Mouse (Mus musculus) liver, adult 2 months (tissue): ENCODE measurements around the gene Mgme1. TPM values are rescaled to one million over a fixed set of nuclear protein-coding genes. Genes with fewer than 3 reads are reported as not detected.
A peak's percentile ranks its signal among the peaks of the same experiment; 100 is the strongest.

Source experiments
- DNase-seq: peaks from one replicate; pipeline ENCODE4 v3.0.0-alpha.2; 2011; ENCODE audit warnings: low read depth, low spot score; ENCODE audit errors: extremely low read depth
- H3K27ac ChIP-seq: fragments of 200-500 bp; replicated peaks from 2 replicates; pipeline ENCODE4 v1.5.1; 2012; ENCODE audit warnings: low read depth, mild to moderate bottlenecking, control low read depth, inconsistent platforms, low read length; ENCODE audit not compliant: insufficient read depth
- H3K27me3 ChIP-seq: fragments of 200-500 bp; 2 replicates; pipeline ENCODE4 v1.6.1; 2012; ENCODE audit warnings: mild to moderate bottlenecking, moderate library complexity, low read length, inconsistent platforms; ENCODE audit not compliant: control insufficient read depth, insufficient read depth
- H3K36me3 ChIP-seq: fragments of 200-500 bp; 2 replicates; pipeline ENCODE4 v1.6.1; 2012; ENCODE audit warnings: low read length, inconsistent platforms; ENCODE audit not compliant: control insufficient read depth, insufficient read depth
- H3K4me1 ChIP-seq: fragments of 200-500 bp; 2 replicates; pipeline ENCODE4 v1.6.1; 2011; ENCODE audit warnings: low read length; ENCODE audit not compliant: control insufficient read depth, insufficient read depth
- H3K4me3 ChIP-seq: fragments of 200-500 bp; 2 replicates; pipeline ENCODE4 v1.5.1; 2011; ENCODE audit warnings: low read depth, mild to moderate bottlenecking, control low read depth, low read length, moderate library complexity; ENCODE audit not compliant: insufficient read depth
- H3K79me2 ChIP-seq: fragments of 200-500 bp; 2 replicates; pipeline ENCODE4 v1.6.1; 2012; ENCODE audit warnings: inconsistent platforms, mild to moderate bottlenecking, low read length, moderate library complexity; ENCODE audit not compliant: control insufficient read depth, insufficient read depth
- H3K9ac ChIP-seq: fragments of 200-500 bp; 2 replicates; pipeline ENCODE4 v1.6.1; 2012; ENCODE audit warnings: low read depth, mild to moderate bottlenecking, control low read depth, inconsistent platforms, low read length
- CTCF ChIP-seq: fragments of 200-500 bp; IDR thresholded peaks from 2 replicates; pipeline ENCODE4 v1.5.1; 2011; ENCODE audit warnings: low read depth, low read length, control low read depth
- POLR2A ChIP-seq: fragments of 200-500 bp; IDR thresholded peaks from 2 replicates; pipeline ENCODE4 v1.6.1; 2011; ENCODE audit warnings: low read length, control low read depth; ENCODE audit not compliant: insufficient read depth; ENCODE audit errors: extremely low read depth
- WGBS: fragments of 180-500 bp; shearing (Covaris S2); methylation state at CpG from one replicate; pipeline ENCODE4 v1.1.7; 2018; 5-methylcytosine and 5-hydroxymethylcytosine counted together
- polyA plus RNA-seq: library from polyadenylated mRNA; depleted of rRNA; stranded (reverse); fragments of >200 nt; gene quantifications from 2 replicates; pipeline ENCODE4 v1.2.3, GENCODE M21; 2012
- total RNA-seq: library from RNA; depleted of rRNA; stranded (reverse); fragments of >200 nt; gene quantifications from 2 replicates; pipeline ENCODE4 v1.2.3, GENCODE M21; 2014

Gene Mgme1
- total and polyA plus RNA-seq, 2 experiments = 3.0 to 7.2 TPM

DNA sequence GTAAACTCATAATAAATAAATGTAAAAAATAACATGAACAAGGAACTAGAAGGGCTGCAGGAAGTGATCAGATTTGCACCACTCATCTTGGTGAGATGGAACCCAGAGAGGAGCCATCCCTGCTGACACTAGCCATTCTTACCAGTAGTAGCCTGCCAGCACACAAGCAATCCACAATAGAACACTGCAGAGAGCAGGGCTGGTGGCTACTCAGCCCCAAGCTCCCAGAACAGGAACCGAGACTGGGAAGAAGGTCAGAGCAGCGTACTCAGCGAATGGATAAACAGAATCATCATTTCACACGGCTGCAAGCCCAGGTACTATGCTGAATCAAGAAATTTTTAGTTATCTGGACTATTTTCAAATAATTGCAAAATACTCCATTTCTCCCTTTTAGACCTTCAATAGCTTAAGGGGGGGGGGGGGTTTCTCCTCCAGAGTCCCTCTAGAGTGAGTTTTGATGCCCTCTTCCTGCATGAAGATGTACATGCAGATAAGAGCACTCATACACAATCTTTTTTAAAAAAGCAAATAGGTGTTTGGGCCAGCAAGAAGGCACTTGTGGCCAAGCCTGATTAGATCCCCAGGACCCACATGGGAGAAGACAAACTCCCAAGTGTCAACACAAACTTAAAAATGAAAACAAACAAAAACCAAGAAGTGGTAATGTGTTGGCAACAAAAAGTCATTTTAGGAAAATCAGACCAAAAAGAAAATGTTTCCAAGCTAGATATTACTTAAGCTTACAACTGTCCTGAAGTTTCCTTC, 4.4 kb upstream of the Mgme1 start:
- Histone ChIP-seq H3K4me3 (no peak overlapping the region), H3K36me3 (peaks cover 4% of the 10 kb centered on the region; the same call in 1 of the 2 replicates), H3K9ac (no peak overlapping the region), H3K27ac (0 out of 2 replicates have a peak overlapping the region, but pooled peaks have one; percentile 1), H3K4me1 (peaks cover 23% of the 10 kb centered on the region), H3K27me3 (no peaks in the 10 kb centered on the region), H3K79me2 (peaks cover 24% of the 10 kb centered on the region; the same call in 1 of the 2 replicates)
- peak; percentile 51 for DNase-seq
- WGBS = 5% methylated on average over 4 of the region's 4 CpGs
- TF ChIP-seq POLR2A = no peak
- no peak for TF ChIP-seq CTCF

- no peak for DNase-seq
- Histone ChIP-seq H3K4me3 (no peak overlapping the region), H3K36me3 (peaks cover 3% of the 10 kb centered on the region; the same call in 1 of the 2 replicates), H3K9ac (no peak overlapping the region), H3K79me2 (peaks cover 14% of the 10 kb centered on the region; the same call in 1 of the 2 replicates), H3K27ac (0 out of 2 replicates have a peak overlapping the region, but pooled peaks have one; percentile 24), H3K4me1 (peaks cover 18% of the 10 kb centered on the region), H3K27me3 (no peaks in the 10 kb centered on the region)
- TF ChIP-seq CTCF = no peak
- no peak for TF ChIP-seq POLR2A
- WGBS = 55% methylated on average over 5 of the region's 5 CpGs
These were observed 3.3 kb upstream of the Mgme1 start for GRCm38 (mm10) chr2:144267004-144267730.

GRCm38 (mm10) chr2:144267731-144268015, 2.8 kb upstream of the Mgme1 start:
- WGBS = 22% methylated on average over 1 of the region's 1 CpGs
- peaks cover 17% of the 10 kb centered on the region for H3K4me1 ChIP-seq
- no peak overlapping the region for H3K9ac ChIP-seq
- DNase-seq = peak; percentile 43
- H3K27ac ChIP-seq = no peak overlapping the region
- H3K27me3 ChIP-seq = no peaks in the 10 kb centered on the region
- TF ChIP-seq CTCF = no peak
- no peak for TF ChIP-seq POLR2A
- H3K4me3 ChIP-seq = no peak overlapping the region
- peaks cover 12% of the 10 kb centered on the region; the same call in 1 of the 2 replicates for H3K79me2 ChIP-seq
- peaks cover 3% of the 10 kb centered on the region; the same call in 1 of the 2 replicates for H3K36me3 ChIP-seq

DNA sequence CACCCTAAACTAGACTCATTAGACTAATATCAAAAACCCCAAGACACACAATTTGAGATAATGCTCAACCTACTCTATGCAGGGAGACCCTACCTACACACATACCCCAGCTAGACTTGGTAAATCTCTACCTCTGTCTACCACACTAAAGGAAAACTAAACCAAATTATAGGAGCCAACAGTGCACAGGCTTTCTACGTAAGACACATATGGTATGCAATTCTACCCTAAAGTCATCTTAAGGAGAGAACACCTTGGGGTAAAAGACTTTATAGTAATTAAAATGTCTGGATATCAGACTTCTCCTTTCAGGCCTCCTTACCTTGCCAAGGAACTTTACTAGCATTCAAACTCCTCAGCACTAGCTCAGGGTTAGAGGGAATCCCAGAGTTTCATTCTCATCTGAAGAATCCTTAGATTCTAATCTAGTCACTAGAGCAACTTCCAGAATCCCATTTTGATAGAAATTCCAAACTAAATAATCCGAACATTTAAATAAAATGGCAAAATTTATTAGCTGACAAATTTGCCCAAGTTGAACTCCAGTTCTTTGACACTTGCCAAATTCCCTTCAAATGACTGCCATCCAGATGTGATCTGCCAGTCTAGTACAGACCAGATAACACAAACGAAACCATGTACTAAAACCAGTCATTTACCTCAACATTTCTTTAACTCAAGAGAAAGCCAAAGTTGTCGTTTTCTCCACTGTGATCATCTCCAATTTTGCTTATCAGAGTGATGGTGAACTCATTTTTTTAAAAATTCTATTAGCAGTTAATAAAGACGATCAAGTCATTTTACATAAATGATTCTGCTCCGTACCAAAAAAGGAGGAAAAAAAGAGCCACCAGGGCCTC, 1.8 kb upstream of the Mgme1 start:
- 28% methylated on average over 6 of the region's 6 CpGs for WGBS
- Histone ChIP-seq H3K4me1 (peaks cover 15% of the 10 kb centered on the region), H3K9ac (no peak overlapping the region), H3K79me2 (peaks cover 7% of the 10 kb centered on the region; the same call in 1 of the 2 replicates), H3K27me3 (no peaks in the 10 kb centered on the region), H3K27ac (no peak overlapping the region), H3K36me3 (peaks cover 3% of the 10 kb centered on the region; the same call in 1 of the 2 replicates), H3K4me3 (peak overlapping the region; percentile 22; the same call in 1 of the 2 replicates)
- peak; percentile 46 for DNase-seq
- TF ChIP-seq POLR2A (no peak), CTCF (no peak)

DNA sequence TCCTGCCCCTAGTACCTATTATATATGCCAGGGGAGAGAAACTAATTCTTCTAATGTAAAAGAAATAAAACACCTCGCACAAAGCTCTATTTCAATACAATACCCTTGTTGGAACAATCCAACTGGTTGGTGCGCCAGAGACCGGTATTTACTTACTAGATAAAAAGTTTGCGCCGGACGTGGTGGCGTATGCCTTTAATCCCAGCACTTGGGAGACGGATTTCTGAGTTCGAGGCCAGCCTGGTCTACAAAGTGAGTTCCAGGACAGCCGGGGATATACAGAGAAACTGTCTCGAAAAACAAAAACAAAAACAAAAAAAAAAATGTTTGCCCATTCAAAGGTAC, 1.2 kb upstream of the Mgme1 start:
- Histone ChIP-seq H3K27me3 (no peaks in the 10 kb centered on the region), H3K27ac (0 out of 2 replicates have a peak overlapping the region, but pooled peaks have one; percentile 34), H3K36me3 (peaks cover 2% of the 10 kb centered on the region; the same call in 1 of the 2 replicates), H3K9ac (peak overlapping the region; percentile 30; the same call in 1 of the 2 replicates), H3K4me3 (peak overlapping the region; percentile 32), H3K4me1 (peaks cover 14% of the 10 kb centered on the region), H3K79me2 (peaks cover 7% of the 10 kb centered on the region; the same call in 1 of the 2 replicates)
- TF ChIP-seq POLR2A = no peak
- no peak for TF ChIP-seq CTCF
- DNase-seq = no peak
- WGBS = 2% methylated on average over 11 of the region's 11 CpGs
